Comparison of ENCODE assay signal across 8 mouse cellular contexts in genomic region chr8:105604804-105605381, GRCm38 (mm10). TPM values are rescaled to one million over a fixed set of nuclear protein-coding genes. Genes with fewer than 3 reads are reported as not detected.
DNase-seq lines count a peak whose midpoint lies in the region; ATAC-seq and TF ChIP-seq lines count a peak whose summit lies in the region.

TSS of gene Ripor1 (plus strand) at chr8:105605255.

- peak; percentile 48 for TF ChIP-seq POLR2A in ES-Bruce4 (IDR thresholded peaks at IDR 0.05; ENCODE audit: insufficient read depth, low read length)

- H3K4me1 ChIP-seq in ES-Bruce4 (ENCODE audit: control insufficient read depth, insufficient read depth, low read length), result peaks cover 4% of the 10 kb centered on the region
- H3K4me1 ChIP-seq in brown adipose tissue, adult 24 weeks (ENCODE audit: control insufficient read depth, insufficient read depth, insufficient read length, low read length), result peaks cover 6% of the 10 kb centered on the region; the same call in 1 of the 2 replicates
- H3K4me1 ChIP-seq in forebrain, embryonic 11.5 days (replicated peaks; ENCODE audit: control insufficient read depth, insufficient read depth, low read length), result peaks cover 8% of the 10 kb centered on the region; the same call in 1 of the 2 replicates
- H3K4me1 ChIP-seq in heart, embryonic 15.5 days (replicated peaks), result peaks cover 36% of the 10 kb centered on the region
- H3K4me1 ChIP-seq in liver, postnatal 0 days (ENCODE audit: insufficient read depth), result peaks cover 38% of the 10 kb centered on the region
- H3K4me1 ChIP-seq in neural tube, embryonic 13.5 days (replicated peaks), result peaks cover 28% of the 10 kb centered on the region

- H3K4me2 ChIP-seq in forebrain, embryonic 11.5 days (ENCODE audit: low read depth, low read length, severe bottlenecking), result peak within 1 kb of the TSS; percentile 81
- peak within 1 kb of the TSS; percentile 92 for H3K4me2 ChIP-seq in heart, embryonic 15.5 days
- peak within 1 kb of the TSS; percentile 97 for H3K4me2 ChIP-seq in liver, postnatal 0 days (ENCODE audit: low read depth, low read length)
- H3K4me2 ChIP-seq in neural tube, embryonic 13.5 days, result peak within 1 kb of the TSS; percentile 92

- ATAC-seq in forebrain, embryonic 11.5 days (replicated peaks; ENCODE audit: low FRiP score), result peak; percentile 83
- ATAC-seq in heart, embryonic 15.5 days (replicated peaks; ENCODE audit: insufficient number of reproducible peaks, insufficient read depth, low FRiP score, low read depth), result peak; percentile 79
- ATAC-seq in liver, postnatal 0 days, result peak; percentile 74
- ATAC-seq in neural tube, embryonic 13.5 days (ENCODE audit: low read depth), result peak; percentile 74

- peak within 1 kb of the TSS; percentile 91 for H3K4me3 ChIP-seq in ES-Bruce4 (ENCODE audit: low read depth, low read length)
- peak within 1 kb of the TSS; percentile 99 for H3K4me3 ChIP-seq in brown adipose tissue, adult 24 weeks (ENCODE audit: insufficient read depth, low read depth, low read length)
- H3K4me3 ChIP-seq in forebrain, embryonic 11.5 days (ENCODE audit: low read depth, low read length), result peak within 1 kb of the TSS; percentile 74
- peak within 1 kb of the TSS; percentile 66 for H3K4me3 ChIP-seq in heart, embryonic 15.5 days
- H3K4me3 ChIP-seq in liver, postnatal 0 days (ENCODE audit: low read depth, low read length), result peak within 1 kb of the TSS; percentile 88
- peak within 1 kb of the TSS; percentile 89 for H3K4me3 ChIP-seq in neural tube, embryonic 13.5 days

- TF ChIP-seq CTCF in ES-Bruce4 (IDR thresholded peaks at IDR 0.05; ENCODE audit: low read depth, low read length), result peak; percentile 50
- TF ChIP-seq CTCF in liver, postnatal 0 days (IDR thresholded peaks at IDR 0.05; ENCODE audit: low read depth), result peak; percentile 61

- no peaks in the 10 kb centered on the region for H3K36me3 ChIP-seq in ES-Bruce4 (ENCODE audit: control insufficient read depth, insufficient read depth, low read length, poor library complexity, severe bottlenecking)
- H3K36me3 ChIP-seq in forebrain, embryonic 11.5 days (ENCODE audit: control insufficient read depth, insufficient read depth, low read length), result no peaks in the 10 kb centered on the region
- no peaks in the 10 kb centered on the region for H3K36me3 ChIP-seq in heart, embryonic 15.5 days
- no peaks in the 10 kb centered on the region for H3K36me3 ChIP-seq in liver, postnatal 0 days (replicated peaks; ENCODE audit: insufficient read depth, low read length)
- no peaks in the 10 kb centered on the region for H3K36me3 ChIP-seq in neural tube, embryonic 13.5 days

- no peaks in the 10 kb centered on the region for H3K27me3 ChIP-seq in ES-Bruce4 (ENCODE audit: control insufficient read depth, insufficient read depth, low read length, poor library complexity, severe bottlenecking)
- no peaks in the 10 kb centered on the region for H3K27me3 ChIP-seq in forebrain, embryonic 11.5 days (ENCODE audit: control insufficient read depth, insufficient read depth, low read length)
- no peaks in the 10 kb centered on the region for H3K27me3 ChIP-seq in heart, embryonic 15.5 days
- no peaks in the 10 kb centered on the region for H3K27me3 ChIP-seq in liver, postnatal 0 days (ENCODE audit: insufficient read depth, low read length)
- peaks cover 4% of the 10 kb centered on the region for H3K27me3 ChIP-seq in neural tube, embryonic 13.5 days

- H3K27ac ChIP-seq in ES-Bruce4 (ENCODE audit: insufficient read depth, low read length), result no peak within 1 kb of the TSS
- H3K27ac ChIP-seq in brown adipose tissue, adult 24 weeks (replicated peaks; ENCODE audit: low read depth, low read length), result peak within 1 kb of the TSS; percentile 94
- peak within 1 kb of the TSS; percentile 71 for H3K27ac ChIP-seq in forebrain, embryonic 11.5 days (ENCODE audit: low read depth, low read length)
- peak within 1 kb of the TSS; percentile 86 for H3K27ac ChIP-seq in heart, embryonic 15.5 days
- H3K27ac ChIP-seq in liver, postnatal 0 days (ENCODE audit: low read depth), result peak within 1 kb of the TSS; percentile 75
- H3K27ac ChIP-seq in neural tube, embryonic 13.5 days (replicated peaks), result peak within 1 kb of the TSS; percentile 93

- DNase-seq in forebrain, embryonic 11.5 days (ENCODE audit: low spot score), result peak; percentile 90
- DNase-seq in kidney, postnatal 14 days, result peak; percentile 88
- DNase-seq in liver, postnatal 0 days, result peak; percentile 88
- DNase-seq in thymus, adult 18-20 months, result peak; percentile 84 to 89

- H3K9ac ChIP-seq in ES-Bruce4 (ENCODE audit: low read depth, poor library complexity, severe bottlenecking), result peak within 1 kb of the TSS; percentile 87
- peak within 1 kb of the TSS; percentile 82 for H3K9ac ChIP-seq in forebrain, embryonic 11.5 days (ENCODE audit: low read length)
- peak within 1 kb of the TSS; percentile 78 for H3K9ac ChIP-seq in heart, embryonic 15.5 days
- peak within 1 kb of the TSS; percentile 88 for H3K9ac ChIP-seq in liver, postnatal 0 days (replicated peaks)
- H3K9ac ChIP-seq in neural tube, embryonic 13.5 days, result peak within 1 kb of the TSS; percentile 97

- TF ChIP-seq EP300 in ES-Bruce4 (IDR thresholded peaks at IDR 0.05; ENCODE audit: insufficient read depth, low read depth, low read length), result no peak
- TF ChIP-seq EP300 in liver, postnatal 0 days (IDR thresholded peaks at IDR 0.05; ENCODE audit: low read depth), result peak; percentile 85

- H3K9me3 ChIP-seq in ES-Bruce4 (replicated peaks; ENCODE audit: control insufficient read depth, insufficient read depth, low read length, poor library complexity, severe bottlenecking), result no peaks in the 10 kb centered on the region
- no peaks in the 10 kb centered on the region for H3K9me3 ChIP-seq in forebrain, embryonic 11.5 days (ENCODE audit: control insufficient read depth, low read length)
- no peaks in the 10 kb centered on the region for H3K9me3 ChIP-seq in heart, embryonic 15.5 days (replicated peaks)
- no peaks in the 10 kb centered on the region for H3K9me3 ChIP-seq in liver, postnatal 0 days (ENCODE audit: low read length)
- H3K9me3 ChIP-seq in neural tube, embryonic 13.5 days, result no peaks in the 10 kb centered on the region

- under 1% methylated on average over 20 of the region's 42 CpGs for WGBS in forebrain, embryonic 11.5 days
- WGBS in heart, embryonic 15.5 days, result under 1% methylated on average over 40 of the region's 42 CpGs
- 1% methylated on average over 40 of the region's 42 CpGs for WGBS in liver, postnatal 0 days (ENCODE audit: insufficient replicate concordance)
- under 1% methylated on average over 17 of the region's 42 CpGs for WGBS in neural tube, embryonic 13.5 days

RNA-seq across cellular contexts. Expression of gene Ripor1, which starts in this region (rescaled TPM):
- polyA plus RNA-seq in ES-Bruce4 (2011; ENCODE audit: insufficient read depth, insufficient read length, low read depth, missing spikeins), result 26.5 and 27.5 TPM in 2 replicates
- 13.4 and 14.4 TPM in 2 replicates for polyA plus RNA-seq in brown adipose tissue, adult 24 weeks (2012; ENCODE audit: insufficient read depth, insufficient read length, missing spikeins)
- polyA plus RNA-seq in forebrain, embryonic 11.5 days (2014; fragmentation: Nextera tagmentation; extraction: Ambion mirVana), result 18.2 and 18.9 TPM in 2 replicates
- 27.9 and 36.5 TPM in 2 replicates for polyA plus RNA-seq in heart, embryonic 15.5 days (2015; fragmentation: Nextera tagmentation; extraction: Ambion mirVana)
- polyA plus RNA-seq in liver, postnatal 0 days (2015; fragmentation: Nextera tagmentation; extraction: Ambion mirVana), result 6.2 and 6.8 TPM in 2 replicates
- polyA plus RNA-seq in neural tube, embryonic 13.5 days (2015; fragmentation: Nextera tagmentation; extraction: Ambion mirVana), result 30.5 and 35.9 TPM in 2 replicates
